In genomic region chr9:46392641-46393321, GRCm38 (mm10) we compare ENCODE assay signal across 8 mouse cellular contexts.
DNase-seq lines count a peak whose midpoint lies in the region; ATAC-seq and TF ChIP-seq lines count a peak whose summit lies in the region.

No protein-coding gene starts in this region.

- no peaks in the 10 kb centered on the region for H3K36me3 ChIP-seq in forebrain, embryonic 10.5 days (replicated peaks)
- H3K36me3 ChIP-seq in forebrain, embryonic 15.5 days, result no peaks in the 10 kb centered on the region
- H3K36me3 ChIP-seq in intestine, postnatal 0 days (ENCODE audit: control insufficient read depth, insufficient read depth), result no peaks in the 10 kb centered on the region
- H3K36me3 ChIP-seq in limb, embryonic 14.5 days (ENCODE audit: control insufficient read depth, insufficient read depth, low read length), result no peaks in the 10 kb centered on the region

- DNase-seq in forebrain, embryonic 10.5 days (ENCODE audit: extremely low spot score, low spot score), result peak; percentile 69
- DNase-seq in cerebellum, adult 2 months, result peak; percentile 71 to 85
- DNase-seq in frontal cortex, postnatal 10 days (ENCODE audit: low spot score in 2 of 2), result peak; percentile 22 to 49
- DNase-seq in limb, embryonic 14.5 days (ENCODE audit: low spot score), result peak; percentile 22
- DNase-seq in neural tube, embryonic 10.5 days (ENCODE audit: extremely low spot score, low spot score), result peak; percentile 73
- DNase-seq in thymus, postnatal 0 days (ENCODE audit: low spot score), result peak; percentile 24

- no peak for TF ChIP-seq POLR2A in cerebellum, adult 2 months (IDR thresholded peaks at IDR 0.05; ENCODE audit: borderline replicate concordance, insufficient read depth, low read length)
- no peak for TF ChIP-seq POLR2A in limb, embryonic 14.5 days (IDR thresholded peaks at IDR 0.05; ENCODE audit: borderline replicate concordance, extremely low read depth, insufficient read depth, insufficient read length)

- H3K4me1 ChIP-seq in forebrain, embryonic 10.5 days, result peaks cover 36% of the 10 kb centered on the region
- peaks cover 54% of the 10 kb centered on the region for H3K4me1 ChIP-seq in forebrain, embryonic 15.5 days
- H3K4me1 ChIP-seq in cerebellum, adult 2 months (ENCODE audit: control insufficient read depth, insufficient read depth, low read length), result peaks cover 6% of the 10 kb centered on the region
- H3K4me1 ChIP-seq in intestine, postnatal 0 days (replicated peaks; ENCODE audit: control insufficient read depth, insufficient read depth, low read length), result no peaks in the 10 kb centered on the region
- H3K4me1 ChIP-seq in limb, embryonic 14.5 days (ENCODE audit: control insufficient read depth, insufficient read depth, low read length), result peaks cover 3% of the 10 kb centered on the region; the same call in 1 of the 2 replicates

- ATAC-seq in forebrain, embryonic 15.5 days (replicated peaks), result no peak
- peak; percentile 56; the same call in 1 of the 2 replicates for ATAC-seq in intestine, postnatal 0 days
- ATAC-seq in limb, embryonic 14.5 days (ENCODE audit: low FRiP score, low read depth), result 0 out of 2 replicates have a peak, but pooled peaks have one; percentile 39

- TF ChIP-seq CTCF in cerebellum, adult 2 months (IDR thresholded peaks at IDR 0.05; ENCODE audit: borderline replicate concordance, insufficient read depth, low read depth, low read length), result peak; percentile 87
- peak; percentile 91 for TF ChIP-seq CTCF in intestine, postnatal 0 days (IDR thresholded peaks at IDR 0.05; ENCODE audit: low read depth)

- H3K4me3 ChIP-seq in forebrain, embryonic 10.5 days, result no peak overlapping the region; the same call in 1 of the 2 replicates
- no peak overlapping the region for H3K4me3 ChIP-seq in forebrain, embryonic 15.5 days
- no peak overlapping the region for H3K4me3 ChIP-seq in cerebellum, adult 2 months (replicated peaks; ENCODE audit: insufficient read depth, low read depth, low read length)
- no peak overlapping the region for H3K4me3 ChIP-seq in intestine, postnatal 0 days (ENCODE audit: low read depth, low read length)
- H3K4me3 ChIP-seq in limb, embryonic 14.5 days (replicated peaks; ENCODE audit: low read length), result no peak overlapping the region

- peaks cover 91% of the 10 kb centered on the region for H3K27me3 ChIP-seq in forebrain, embryonic 10.5 days (ENCODE audit: poor library complexity, severe bottlenecking)
- no peaks in the 10 kb centered on the region; the same call in 1 of the 2 replicates for H3K27me3 ChIP-seq in forebrain, embryonic 15.5 days
- no peaks in the 10 kb centered on the region for H3K27me3 ChIP-seq in cerebellum, adult 2 months (ENCODE audit: control insufficient read depth, insufficient read depth, low read length)
- H3K27me3 ChIP-seq in intestine, postnatal 0 days (replicated peaks; ENCODE audit: control insufficient read depth, insufficient read depth, low read length), result 0 out of 2 replicates have a peak, but pooled peaks cover 3% of the 10 kb centered on the region
- peaks cover 7% of the 10 kb centered on the region; the same call in 1 of the 2 replicates for H3K27me3 ChIP-seq in limb, embryonic 14.5 days (ENCODE audit: control insufficient read depth, insufficient read depth, low read length)

- no peak overlapping the region for H3K27ac ChIP-seq in forebrain, embryonic 10.5 days
- H3K27ac ChIP-seq in forebrain, embryonic 15.5 days (replicated peaks), result no peak overlapping the region
- no peak overlapping the region for H3K27ac ChIP-seq in cerebellum, adult 2 months (ENCODE audit: insufficient read depth, low read length)
- no peak overlapping the region for H3K27ac ChIP-seq in intestine, postnatal 0 days (ENCODE audit: low read depth, low read length)
- H3K27ac ChIP-seq in limb, embryonic 14.5 days (replicated peaks; ENCODE audit: low read depth, low read length), result no peak overlapping the region

- H3K9ac ChIP-seq in forebrain, embryonic 15.5 days (replicated peaks), result no peak overlapping the region
- H3K9ac ChIP-seq in intestine, postnatal 0 days (ENCODE audit: low read depth, low read length), result no peak overlapping the region
- no peak overlapping the region for H3K9ac ChIP-seq in limb, embryonic 14.5 days (ENCODE audit: low read depth, low read length, severe bottlenecking)

- WGBS in forebrain, embryonic 10.5 days, result 7% methylated on average over 23 of the region's 23 CpGs
- WGBS in forebrain, embryonic 15.5 days, result 6% methylated on average over 23 of the region's 23 CpGs
- 10% methylated on average over 23 of the region's 23 CpGs for WGBS in cerebellum, adult 2 months
- WGBS in intestine, postnatal 0 days, result 9% methylated on average over 23 of the region's 23 CpGs
- WGBS in limb, embryonic 14.5 days, result 4% methylated on average over 23 of the region's 23 CpGs

- no peak overlapping the region; the same call in 1 of the 2 replicates for H3K4me2 ChIP-seq in forebrain, embryonic 15.5 days (replicated peaks)
- H3K4me2 ChIP-seq in intestine, postnatal 0 days (replicated peaks; ENCODE audit: low read depth), result no peak overlapping the region
- H3K4me2 ChIP-seq in limb, embryonic 14.5 days (replicated peaks; ENCODE audit: low read depth, low read length, severe bottlenecking), result 0 out of 2 replicates have a peak overlapping the region, but pooled peaks have one; percentile 10

- no peaks in the 10 kb centered on the region for H3K9me3 ChIP-seq in forebrain, embryonic 10.5 days
- H3K9me3 ChIP-seq in forebrain, embryonic 15.5 days, result no peaks in the 10 kb centered on the region
- H3K9me3 ChIP-seq in intestine, postnatal 0 days (ENCODE audit: control insufficient read depth), result no peaks in the 10 kb centered on the region
- H3K9me3 ChIP-seq in limb, embryonic 14.5 days (ENCODE audit: control insufficient read depth, low read length), result no peaks in the 10 kb centered on the region

Comparison
In these comparisons a context has a peak if more than half of its experiments do, and no peak if none do; other contexts are left out.
1. DNase-seq: peak in every context shown above with its lines; median percentile 78 in cerebellum, adult 2 months; 73 in neural tube, embryonic 10.5 days; 69 in forebrain, embryonic 10.5 days; 36 in frontal cortex, postnatal 10 days; 24 in thymus, postnatal 0 days; 22 in limb, embryonic 14.5 days.